Mouse (Mus musculus) bone marrow, adult 2 months (tissue): ENCODE measurements around the gene Fgf11.

Experiments used
- CTCF ChIP-seq: fragments of 200-500 bp; IDR thresholded peaks from 2 replicates; pipeline ENCODE4 v1.5.1; 2011; ENCODE audit warnings: low read length, control low read depth; ENCODE audit not compliant: control insufficient read depth, insufficient read depth
- POLR2A ChIP-seq: fragments of 200-500 bp; IDR thresholded peaks from 2 replicates; pipeline ENCODE4 v1.6.1; 2011; ENCODE audit warnings: low read depth, mild to moderate bottlenecking, control low read depth, low read length, borderline replicate concordance; ENCODE audit not compliant: control insufficient read depth

- TF ChIP-seq POLR2A = no peak
- no peak for TF ChIP-seq CTCF
Observed at GRCm38 (mm10) chr11:69818871-69819270, 17.2 kb upstream of the Fgf11 start.
